Mouse (Mus musculus): ENCODE data around the gene Tor1aip1. TPM values are rescaled to one million over a fixed set of nuclear protein-coding genes. Genes with fewer than 3 reads are reported as not detected.
A peak's percentile ranks its signal among the peaks of the same experiment; 100 is the strongest.
"Not testable (repeated sequence)": the region's sequence is repeated elsewhere in the genome, so short reads cannot be mapped to it uniquely, and the experiment has no call there.

The Tor1aip1 gene
- polyA plus RNA-seq, 1 experiment from 2014 or later = 37.6 TPM

DNA sequence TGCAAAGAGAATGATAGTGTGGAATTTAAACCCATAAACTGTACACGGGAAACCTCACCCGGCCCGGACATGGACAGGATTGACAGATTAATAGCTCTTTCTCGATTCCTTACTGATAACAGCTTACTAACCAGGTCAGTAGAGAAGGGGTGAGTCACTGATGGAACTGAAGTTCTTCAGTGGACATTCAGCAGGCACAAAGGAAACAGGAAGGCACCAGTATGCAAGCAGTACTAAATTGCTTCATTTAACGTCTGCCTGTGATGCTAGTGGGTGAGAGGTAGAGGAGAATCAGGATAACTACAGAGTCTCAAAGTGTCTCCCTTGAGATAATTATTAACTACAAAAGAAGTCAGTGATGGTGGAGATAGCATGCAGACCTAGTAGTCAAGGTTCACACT is 7.9 kb upstream of the Tor1aip1 start:
- Histone ChIP-seq H3K27me3 (no peaks in the 10 kb centered on the region), H3K4me2 (replicated peaks) (no peak overlapping the region), H3K4me3 (no peak overlapping the region), H3K27ac (replicated peaks) (no peak overlapping the region), H3K9ac (replicated peaks) (no peak overlapping the region), H3K36me3 (peaks cover 35% of the 10 kb centered on the region), H3K4me1 (peaks cover 15% of the 10 kb centered on the region), H3K9me3 (no peaks in the 10 kb centered on the region)
- 93% methylated on average over 5 of the region's 5 CpGs for WGBS
- ATAC-seq (ENCODE audit: low FRiP score, low read depth) = no peak

DNA sequence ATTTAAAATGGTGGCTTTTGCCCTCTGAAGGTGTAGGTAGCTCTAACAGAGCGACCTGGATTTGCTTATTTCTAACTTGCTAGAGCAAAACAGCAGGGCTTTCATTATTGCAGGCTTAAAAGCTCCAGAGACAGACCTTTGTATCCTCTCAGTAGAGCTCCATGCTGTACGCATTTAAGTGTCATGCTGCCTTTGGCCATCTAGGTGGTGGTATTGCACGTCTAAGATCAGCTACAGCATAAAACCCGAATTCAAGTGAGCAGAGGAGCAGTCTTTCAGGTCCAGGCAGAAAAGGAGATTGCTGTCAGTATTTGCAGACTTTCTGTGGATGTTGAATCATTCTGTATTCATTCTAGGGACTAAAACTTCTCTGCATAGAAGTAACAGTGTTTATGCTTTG is 6.7 kb upstream of the Tor1aip1 start:
- H3K4me2 ChIP-seq (replicated peaks) = no peak overlapping the region
- peaks cover 23% of the 10 kb centered on the region; the same call in 1 of the 2 replicates for H3K36me3 ChIP-seq
- no peak for ATAC-seq (ENCODE audit: low FRiP score, low read depth)
- no peak overlapping the region for H3K27ac ChIP-seq (replicated peaks)
- WGBS = 21% methylated on average over 4 of the region's 4 CpGs
- H3K4me3 ChIP-seq = no peak overlapping the region
- no peaks in the 10 kb centered on the region for H3K27me3 ChIP-seq
- no peaks in the 10 kb centered on the region for H3K9me3 ChIP-seq
- peaks cover 15% of the 10 kb centered on the region for H3K4me1 ChIP-seq
- H3K9ac ChIP-seq (replicated peaks) = no peak overlapping the region

DNA sequence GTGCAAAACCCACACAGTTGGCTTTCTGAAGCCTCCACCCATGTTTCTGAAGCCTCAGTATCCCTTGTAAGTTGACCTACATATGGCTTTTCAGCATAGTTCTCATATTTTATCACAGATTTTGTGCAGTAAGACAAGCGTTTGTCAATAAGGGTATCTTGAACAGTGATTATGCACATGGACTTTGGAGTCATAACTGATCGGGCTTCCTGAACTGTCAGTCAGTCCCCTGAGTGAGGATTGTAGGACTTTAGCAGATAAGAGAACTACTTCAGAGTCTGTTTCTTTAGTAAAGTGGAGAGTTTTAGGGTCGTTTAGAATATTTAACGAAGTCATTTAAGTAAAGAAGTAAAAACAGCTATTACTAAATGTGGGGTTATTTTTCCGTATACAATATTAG is 6.2 kb upstream of the Tor1aip1 start:
- no peaks in the 10 kb centered on the region for H3K9me3 ChIP-seq
- no peak overlapping the region for H3K27ac ChIP-seq (replicated peaks)
- H3K4me1 ChIP-seq = peaks cover 15% of the 10 kb centered on the region
- peak overlapping the region; percentile 55 for H3K4me2 ChIP-seq (replicated peaks)
- H3K4me3 ChIP-seq = no peak overlapping the region
- 93% methylated on average over 5 of the region's 5 CpGs for WGBS
- no peaks in the 10 kb centered on the region for H3K27me3 ChIP-seq
- H3K9ac ChIP-seq (replicated peaks) = no peak overlapping the region
- peaks cover 20% of the 10 kb centered on the region; the same call in 1 of the 2 replicates for H3K36me3 ChIP-seq
- no peak for ATAC-seq (ENCODE audit: low FRiP score, low read depth)

- 56% methylated on average over 7 of the region's 7 CpGs for WGBS
- Histone ChIP-seq H3K4me1 (peaks cover 17% of the 10 kb centered on the region), H3K9me3 (no peaks in the 10 kb centered on the region), H3K27me3 (no peaks in the 10 kb centered on the region), H3K9ac (replicated peaks) (no peak overlapping the region), H3K4me2 (replicated peaks) (peak overlapping the region; percentile 55), H3K36me3 (peaks cover 16% of the 10 kb centered on the region; the same call in 1 of the 2 replicates), H3K4me3 (peak overlapping the region; percentile 62), H3K27ac (replicated peaks) (no peak overlapping the region)
- no peak for ATAC-seq (ENCODE audit: low FRiP score, low read depth)
These were observed 5.4 kb upstream of the Tor1aip1 start for GRCm38 (mm10) chr1:156041451-156042241.

DNA sequence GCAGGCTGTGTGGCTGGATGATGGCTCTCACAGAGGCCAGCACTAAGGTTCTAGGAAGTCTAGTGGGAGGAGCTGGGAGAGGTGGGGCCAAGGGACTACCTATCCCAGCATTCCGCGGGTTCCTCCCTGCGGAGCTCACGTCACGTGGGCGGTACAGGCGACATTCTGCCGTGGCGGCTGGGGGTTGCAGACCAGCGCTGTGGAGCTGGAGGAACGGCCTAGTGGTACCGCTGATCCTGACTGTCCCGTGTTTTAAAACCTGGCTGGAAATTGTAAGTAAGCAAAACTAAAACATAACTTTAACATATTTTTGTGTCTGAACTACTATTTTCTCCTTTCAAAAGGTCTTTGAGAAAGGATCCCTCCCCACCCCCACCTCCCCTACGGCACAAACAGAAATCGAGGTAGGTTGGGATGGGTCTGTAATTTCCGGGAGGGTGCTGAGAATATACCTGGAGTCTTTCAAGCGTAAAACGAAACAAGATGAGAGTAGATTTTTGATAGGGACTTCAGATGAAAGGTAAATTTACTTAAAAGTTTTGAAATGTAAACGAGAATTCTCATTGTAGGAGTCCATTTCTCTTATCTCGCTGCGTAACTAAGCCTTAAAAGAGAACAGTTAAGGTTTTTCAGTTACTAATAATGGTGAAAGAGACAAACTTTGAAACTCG is 4.6 kb upstream of the Tor1aip1 start:
- peak; percentile 84 for ATAC-seq (ENCODE audit: low FRiP score, low read depth)
- peak overlapping the region; percentile 65 for H3K9ac ChIP-seq (replicated peaks)
- peaks cover 13% of the 10 kb centered on the region; the same call in 1 of the 2 replicates for H3K36me3 ChIP-seq
- H3K4me3 ChIP-seq = peak overlapping the region; percentile 62
- H3K9me3 ChIP-seq = no peaks in the 10 kb centered on the region
- H3K4me1 ChIP-seq = peaks cover 17% of the 10 kb centered on the region
- no peaks in the 10 kb centered on the region for H3K27me3 ChIP-seq
- WGBS = 3% methylated on average over 22 of the region's 22 CpGs
- peak overlapping the region; percentile 56; the same call in 1 of the 2 replicates for H3K27ac ChIP-seq (replicated peaks)
- H3K4me2 ChIP-seq (replicated peaks) = peak overlapping the region; percentile 55

- H3K9ac ChIP-seq (replicated peaks); H3K4me2 ChIP-seq (replicated peaks); H3K9me3 ChIP-seq; H3K27ac ChIP-seq (replicated peaks); ATAC-seq (ENCODE audit: low FRiP score, low read depth); H3K27me3 ChIP-seq; H3K4me3 ChIP-seq: not testable (repeated sequence)
- peaks cover 18% of the 10 kb centered on the region for H3K4me1 ChIP-seq
- 70% methylated on average over 7 of the region's 7 CpGs for WGBS
- peaks cover 13% of the 10 kb centered on the region; the same call in 1 of the 2 replicates for H3K36me3 ChIP-seq
These were observed 3.7 kb upstream of the Tor1aip1 start for GRCm38 (mm10) chr1:156039989-156040388.

DNA sequence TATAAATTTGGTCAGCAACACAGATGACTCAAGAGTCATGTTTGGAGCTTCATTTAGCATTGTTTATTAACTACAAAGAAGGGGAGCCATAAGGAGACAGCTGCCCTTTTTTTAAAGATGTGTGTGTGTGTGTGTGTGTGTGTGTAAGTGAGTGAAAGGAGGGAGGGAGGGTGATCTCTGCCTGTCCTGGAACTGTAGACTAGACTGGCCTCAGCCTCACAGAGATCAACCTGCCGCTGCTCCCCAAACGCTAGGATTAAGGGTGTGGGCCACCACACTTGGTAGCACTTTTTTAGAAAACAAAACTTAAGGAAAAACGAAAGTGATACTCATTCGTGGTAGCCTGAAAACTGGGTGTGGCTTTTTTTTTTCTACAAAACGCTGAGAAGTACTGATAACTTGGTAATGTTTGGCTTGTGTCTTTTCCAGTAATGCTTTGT is 884 bp upstream of the Tor1aip1 start:
- Histone ChIP-seq H3K4me2 (replicated peaks) (peak overlapping the region; percentile 22; the same call in 1 of the 2 replicates), H3K4me3 (no peak overlapping the region), H3K27ac (replicated peaks) (no peak overlapping the region), H3K9me3 (no peaks in the 10 kb centered on the region), H3K9ac (replicated peaks) (no peak overlapping the region; the same call in 1 of the 2 replicates), H3K27me3 (no peaks in the 10 kb centered on the region), H3K4me1 (peaks cover 17% of the 10 kb centered on the region), H3K36me3 (peaks cover 13% of the 10 kb centered on the region)
- 74% methylated on average over 5 of the region's 5 CpGs for WGBS
- no peak for ATAC-seq (ENCODE audit: low FRiP score, low read depth)

DNA sequence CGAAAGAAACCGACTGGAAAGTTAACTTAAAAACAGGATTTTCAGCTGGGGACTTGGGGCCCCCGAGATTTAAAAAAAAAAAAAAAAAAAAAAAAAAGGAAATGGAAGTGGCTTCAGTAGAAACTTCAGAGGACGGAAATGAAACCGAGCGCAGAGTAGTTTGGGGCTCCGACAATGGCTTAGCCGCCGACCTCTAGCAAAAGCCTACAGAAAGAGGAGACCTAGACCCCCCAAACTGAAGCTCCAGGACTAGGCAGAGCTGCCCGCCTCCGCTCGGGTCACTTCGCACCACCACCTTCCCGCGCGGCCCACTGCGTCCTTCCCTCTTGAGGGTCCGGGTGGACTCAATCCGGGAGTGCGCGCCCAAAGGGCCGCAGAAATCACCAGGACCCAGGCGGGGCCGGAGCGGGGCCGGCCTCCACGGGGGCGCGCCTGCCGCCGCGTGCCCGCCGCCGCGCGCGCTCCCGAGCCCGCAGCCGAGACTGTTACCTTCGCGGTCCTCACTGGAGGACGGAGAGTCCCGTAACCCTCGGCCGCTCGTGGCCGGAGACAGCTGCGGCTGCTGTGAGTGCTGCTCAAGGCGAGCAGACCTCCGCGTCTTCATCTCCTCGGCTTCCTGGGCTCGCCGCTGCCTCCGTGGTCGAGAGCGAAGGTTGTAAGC is 881 bp downstream of the Tor1aip1 start, which contains the start of gene Tor1aip2:
Tor1aip2 (plus strand) TSS at position 135 of the 661 bp plus-strand sequence.
- no peaks in the 10 kb centered on the region for H3K9me3 ChIP-seq
- ATAC-seq (ENCODE audit: low FRiP score, low read depth) = peak; percentile 83
- peaks cover 29% of the 10 kb centered on the region for H3K36me3 ChIP-seq
- H3K4me2 ChIP-seq (replicated peaks) = peak within 1 kb of the TSS; percentile 70
- H3K4me3 ChIP-seq = peak within 1 kb of the TSS; percentile 79
- no peaks in the 10 kb centered on the region for H3K27me3 ChIP-seq
- under 1% methylated on average over 59 of the region's 59 CpGs for WGBS
- peak within 1 kb of the TSS; percentile 98 for H3K27ac ChIP-seq (replicated peaks)
- peak within 1 kb of the TSS; percentile 88 for H3K9ac ChIP-seq (replicated peaks)
- H3K4me1 ChIP-seq = peaks cover 10% of the 10 kb centered on the region

GRCm38 (mm10) chr1:156034661-156035060 is 1.6 kb downstream of the Tor1aip1 start:
- peak overlapping the region; percentile 79 for H3K4me3 ChIP-seq
- H3K36me3 ChIP-seq = peaks cover 36% of the 10 kb centered on the region
- no peak overlapping the region for H3K27ac ChIP-seq (replicated peaks)
- no peaks in the 10 kb centered on the region for H3K9me3 ChIP-seq
- H3K27me3 ChIP-seq = no peaks in the 10 kb centered on the region
- peak overlapping the region; percentile 88 for H3K9ac ChIP-seq (replicated peaks)
- peak overlapping the region; percentile 70 for H3K4me2 ChIP-seq (replicated peaks)
- peaks cover 10% of the 10 kb centered on the region for H3K4me1 ChIP-seq
- ATAC-seq (ENCODE audit: low FRiP score, low read depth) = no peak
- 35% methylated on average over 1 of the region's 1 CpGs for WGBS

- ATAC-seq (ENCODE audit: low FRiP score, low read depth) = no peak
- peaks cover 41% of the 10 kb centered on the region for H3K36me3 ChIP-seq
These were observed 2.4 kb downstream of the Tor1aip1 start for GRCm38 (mm10) chr1:156033921-156034320.

DNA sequence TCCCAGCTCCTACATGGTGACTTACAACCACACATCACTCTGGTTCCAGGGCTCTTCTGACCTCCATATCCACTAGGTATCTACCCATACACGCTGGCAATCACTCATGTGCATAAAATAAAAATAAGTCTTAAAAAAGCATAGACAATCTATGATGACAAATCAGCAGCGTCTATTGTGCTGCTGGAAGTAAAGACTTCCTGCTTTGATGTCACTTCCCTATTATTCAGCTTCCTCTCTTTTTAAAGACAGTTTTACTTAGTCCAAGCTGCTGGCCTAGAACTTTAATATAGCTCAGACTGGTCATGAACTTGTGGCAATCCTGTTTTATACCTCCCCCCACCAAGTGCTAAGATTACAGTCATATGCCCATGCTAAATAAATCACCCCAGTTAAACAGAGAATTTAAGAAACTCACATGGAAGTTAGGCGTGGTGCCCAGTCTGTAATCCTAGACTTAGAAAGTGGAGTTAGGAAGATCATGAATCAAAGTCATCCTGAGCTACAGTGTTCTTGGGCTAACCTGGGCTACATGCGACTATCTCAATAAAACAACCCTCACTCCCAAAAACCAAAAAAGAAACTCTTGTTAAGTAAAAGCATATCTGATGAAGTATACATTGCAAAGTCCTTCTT is 7.8 kb downstream of the Tor1aip1 start:
- Histone ChIP-seq H3K9me3 (no peaks in the 10 kb centered on the region), H3K4me1 (no peaks in the 10 kb centered on the region), H3K36me3 (peaks cover 58% of the 10 kb centered on the region), H3K27ac (replicated peaks) (no peak overlapping the region), H3K4me2 (replicated peaks) (no peak overlapping the region), H3K27me3 (no peaks in the 10 kb centered on the region), H3K4me3 (no peak overlapping the region), H3K9ac (replicated peaks) (no peak overlapping the region)
- ATAC-seq (ENCODE audit: low FRiP score, low read depth) = no peak
- WGBS = 94% methylated on average over 4 of the region's 4 CpGs

More at GRCm38 (mm10) chr1:156033921-156034320, 2.4 kb downstream of the Tor1aip1 start:
- Histone ChIP-seq H3K27me3 (no peaks in the 10 kb centered on the region), H3K9me3 (no peaks in the 10 kb centered on the region), H3K4me1 (peaks cover 10% of the 10 kb centered on the region), H3K27ac (replicated peaks) (no peak overlapping the region), H3K4me2 (replicated peaks) (no peak overlapping the region), H3K9ac (replicated peaks) (no peak overlapping the region), H3K4me3 (no peak overlapping the region)
- WGBS = 97% methylated on average over 7 of the region's 7 CpGs
